Mouse (Mus musculus) thymus, postnatal 36 days (tissue): ENCODE measurements at regions not wholly inside any gene's neighbourhood (a gene's known extent, or its start where the extent isn't known, plus 50 kb on each side); places are given as distances from the start of the nearest gene placed in this dataset.
A peak's percentile ranks its signal among the peaks of the same experiment; 100 is the strongest.

Source experiments
- DNase-seq, 2 experiments: peaks; one replicate each; pipeline ENCODE4 v3.0.0; 2022; ENCODE audit warnings: mixed read lengths in 2 of 2

DNA sequence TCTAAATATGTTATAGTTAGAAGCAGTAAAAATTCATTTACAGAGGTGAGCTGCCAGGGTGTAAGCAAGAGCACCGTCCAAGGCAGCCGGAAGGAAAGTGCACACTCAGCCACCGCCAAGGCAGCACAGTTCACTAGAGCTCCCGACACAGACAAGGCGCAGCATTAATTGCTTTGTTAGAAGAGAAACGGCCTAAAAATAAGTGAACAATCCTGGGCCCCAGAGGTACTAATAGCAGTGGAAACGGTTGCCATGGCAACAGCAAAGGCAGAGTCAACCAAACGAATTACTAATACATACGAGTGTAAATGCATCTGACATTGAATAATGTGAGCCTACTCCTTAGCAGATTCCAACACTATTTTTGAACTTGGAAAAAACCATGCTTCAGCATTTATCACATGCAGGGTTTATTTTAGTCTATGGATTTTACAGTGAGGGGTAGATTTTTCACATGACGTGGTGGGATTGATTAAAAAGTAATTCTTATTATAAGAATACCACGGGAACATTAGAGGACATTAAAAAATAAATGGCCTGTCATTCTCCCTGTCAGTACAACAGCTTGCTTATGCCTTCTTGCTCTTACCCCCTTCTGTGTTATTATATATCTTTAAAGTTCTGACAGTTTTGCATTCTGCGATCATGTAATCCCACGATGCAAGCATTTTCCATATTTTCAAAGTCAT lies 62.5 kb downstream of the Cavin4 start:
- DNase-seq = no peak

- DNase-seq = no peak
Observed at GRCm38 (mm10) chr4:48726349-48726835, 63.1 kb downstream of the Cavin4 start.

- no peak for DNase-seq
Observed at GRCm38 (mm10) chr4:48734854-48735564, 71.7 kb downstream of the Cavin4 start.

DNA sequence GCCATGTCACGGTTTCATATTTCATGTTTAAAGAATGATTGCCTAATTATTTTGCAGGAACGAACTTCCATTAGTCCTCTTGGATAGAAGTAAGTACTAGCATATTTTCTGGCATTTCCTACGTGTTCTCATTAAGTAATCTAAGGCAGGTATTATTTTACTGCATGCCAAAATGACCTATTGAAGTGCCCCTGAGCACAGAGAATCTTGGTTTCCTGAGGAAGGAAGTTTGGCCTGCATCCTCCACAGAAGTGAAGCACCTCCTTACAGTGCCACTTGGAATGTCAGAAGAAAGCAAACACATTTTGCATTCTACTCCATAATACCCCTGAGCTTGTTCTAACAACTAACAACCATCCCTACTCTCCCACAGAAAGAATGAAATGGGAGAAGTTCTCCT lies 82.9 kb downstream of the Cavin4 start:
- DNase-seq = no peak

DNA sequence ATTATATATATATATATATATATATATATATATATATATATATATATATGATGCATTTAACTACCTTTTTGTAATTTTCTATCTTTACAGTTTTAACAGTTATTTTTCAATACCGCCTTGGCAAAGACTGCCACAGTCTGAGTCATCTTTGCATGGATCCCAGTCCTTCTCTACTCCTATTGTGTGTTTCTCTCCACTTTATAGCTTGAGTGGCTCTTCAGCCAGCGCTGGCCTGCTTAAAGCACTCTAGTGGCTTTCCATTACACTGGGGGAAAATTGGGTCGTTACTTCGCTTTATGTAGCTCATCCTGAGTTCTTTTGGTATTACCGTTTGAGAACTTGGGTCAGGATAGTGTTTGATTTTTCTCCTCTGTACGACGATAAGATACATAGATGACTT lies 86.3 kb downstream of the Cavin4 start:
- DNase-seq = no peak

- no peak for DNase-seq
Observed at GRCm38 (mm10) chr4:48750087-48750486, 86.8 kb downstream of the Cavin4 start.

DNA sequence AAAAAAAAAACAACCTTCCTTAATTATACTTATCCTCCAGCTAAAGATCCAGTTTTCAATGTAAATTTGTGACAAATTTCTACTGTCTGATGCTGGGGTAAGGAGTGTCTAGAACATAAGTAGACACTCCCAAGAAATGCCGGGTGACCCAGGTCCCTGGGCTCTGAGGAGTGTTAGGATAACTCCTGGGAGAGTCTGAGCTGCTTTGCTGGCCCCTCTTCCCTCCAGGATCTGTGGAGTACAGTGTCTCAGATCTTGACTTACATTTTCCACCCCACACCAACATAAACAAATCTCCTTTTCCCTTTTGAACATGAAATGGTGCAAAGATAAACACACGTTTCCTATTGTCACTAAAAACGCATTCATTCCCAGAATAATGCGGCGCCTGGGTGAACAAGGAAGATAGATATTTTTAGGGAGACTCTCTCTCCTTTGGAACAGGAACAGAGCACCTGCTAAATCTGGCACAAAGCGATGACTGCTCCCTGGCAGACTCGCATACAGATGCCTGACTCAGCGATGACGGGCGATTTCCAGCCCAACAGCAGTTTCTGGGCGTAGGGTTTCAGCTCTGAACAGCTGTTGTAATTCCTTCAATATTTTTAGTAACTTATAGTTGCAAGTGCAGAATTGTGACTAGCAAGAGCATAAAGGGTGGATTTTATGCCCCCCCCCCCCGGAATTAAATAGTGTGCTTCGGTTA lies 91.3 kb downstream of the Cavin4 start:
- no peak for DNase-seq

DNA sequence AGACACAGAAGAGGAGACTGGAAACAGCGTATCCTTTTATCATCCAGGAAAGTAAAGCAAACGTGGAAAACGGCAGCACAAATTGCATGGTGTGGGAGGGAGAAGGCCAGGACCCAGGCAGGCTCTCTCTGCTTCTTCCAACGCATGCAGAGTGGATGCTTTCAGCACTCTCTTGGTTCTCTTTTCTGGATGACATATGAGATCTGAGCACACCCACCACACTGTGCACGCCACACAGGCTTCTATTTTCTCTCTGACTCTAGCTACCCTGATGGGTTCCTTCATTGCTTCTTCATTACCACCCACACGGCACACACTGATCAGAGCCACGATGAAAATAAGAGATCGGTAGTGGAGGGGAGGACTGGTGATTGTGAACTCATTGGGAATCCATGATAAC lies 97.3 kb downstream of the Cavin4 start:
- no peak for DNase-seq

GRCm38 (mm10) chr4:48766458-48766857 lies 103.1 kb downstream of the Cavin4 start:
- no peak for DNase-seq

DNA sequence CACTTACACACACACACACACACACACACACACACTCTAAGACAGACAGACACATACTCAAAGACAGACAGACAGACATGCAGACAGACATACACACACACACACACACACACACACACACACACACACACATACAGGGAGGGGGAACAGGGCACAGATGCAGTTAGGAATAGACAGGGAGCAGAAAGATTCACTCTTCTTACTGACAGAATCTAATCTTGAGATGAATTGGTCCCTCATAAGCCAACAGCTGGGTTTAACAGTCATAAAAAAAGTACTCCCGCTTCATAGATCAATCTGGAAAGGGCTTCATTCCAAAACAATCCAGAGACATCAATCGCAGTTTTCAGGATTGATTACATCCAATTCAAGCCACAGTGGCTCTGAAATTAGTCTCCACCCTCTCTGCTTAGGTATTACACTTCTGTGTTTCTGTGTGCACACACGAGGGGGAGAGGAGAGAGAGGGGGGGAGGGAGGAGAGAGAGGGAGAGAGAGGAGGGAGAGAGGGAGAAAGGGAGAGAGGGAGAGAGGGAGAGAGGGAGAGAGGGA lies 107.2 kb downstream of the Cavin4 start:
- DNase-seq = no peak

DNA sequence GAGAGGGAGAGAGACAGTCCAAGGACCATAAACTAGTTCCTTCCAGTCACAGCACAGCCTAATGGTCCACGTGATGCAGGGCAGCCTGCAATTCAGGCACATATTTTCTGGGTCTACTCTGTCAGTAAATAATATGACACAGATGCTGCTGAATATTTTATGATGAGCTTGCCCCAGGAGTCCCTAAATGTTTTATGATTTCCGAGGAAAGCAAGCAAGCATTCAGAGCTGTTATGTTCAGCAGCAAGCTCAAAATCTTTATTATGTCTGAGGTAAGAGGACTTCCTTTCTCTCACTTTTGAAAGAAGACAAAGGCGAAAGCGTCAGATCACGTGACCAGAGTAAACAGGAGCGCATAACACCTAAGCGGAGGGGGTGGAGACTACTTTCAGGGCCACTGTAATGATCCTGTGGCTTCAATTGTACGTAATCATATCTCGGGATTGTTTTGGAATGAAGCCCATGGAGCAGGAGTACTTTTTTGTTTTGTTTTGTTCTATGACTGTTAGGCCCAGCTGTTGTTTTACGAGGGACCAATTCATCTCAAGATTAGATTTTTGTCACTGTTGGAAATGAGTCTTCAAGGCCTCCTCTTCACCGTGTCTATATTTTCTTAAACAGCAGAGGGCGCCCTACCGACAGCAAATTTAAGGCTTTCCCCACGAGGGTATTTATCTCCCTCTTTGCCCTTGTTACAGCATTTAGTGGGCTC lies 107.8 kb downstream of the Cavin4 start:
- no peak for DNase-seq

DNA sequence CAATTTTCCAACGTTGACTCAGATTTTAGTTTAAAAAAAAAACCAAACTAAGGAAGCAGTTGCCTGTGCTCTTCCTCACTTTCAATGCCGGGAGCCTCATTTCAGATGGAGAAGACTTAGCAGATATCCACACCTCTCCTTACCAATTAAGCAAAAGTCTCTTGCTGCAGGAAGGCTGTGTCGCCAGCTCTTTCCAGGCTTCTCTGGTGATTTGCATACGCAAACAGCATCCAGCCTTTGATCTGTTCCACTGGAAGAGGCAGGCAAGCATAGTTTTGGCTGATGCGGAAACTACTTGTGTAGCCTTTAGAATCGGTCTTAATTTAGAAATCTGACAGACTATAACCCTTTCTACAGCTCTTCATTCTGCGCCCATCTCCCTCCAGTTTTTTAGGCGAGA lies 108.5 kb downstream of the Cavin4 start:
- DNase-seq = no peak

- DNase-seq = peak; percentile 14 to 46
Observed at GRCm38 (mm10) chr4:48779202-48779905, 116.0 kb downstream of the Cavin4 start.

DNA sequence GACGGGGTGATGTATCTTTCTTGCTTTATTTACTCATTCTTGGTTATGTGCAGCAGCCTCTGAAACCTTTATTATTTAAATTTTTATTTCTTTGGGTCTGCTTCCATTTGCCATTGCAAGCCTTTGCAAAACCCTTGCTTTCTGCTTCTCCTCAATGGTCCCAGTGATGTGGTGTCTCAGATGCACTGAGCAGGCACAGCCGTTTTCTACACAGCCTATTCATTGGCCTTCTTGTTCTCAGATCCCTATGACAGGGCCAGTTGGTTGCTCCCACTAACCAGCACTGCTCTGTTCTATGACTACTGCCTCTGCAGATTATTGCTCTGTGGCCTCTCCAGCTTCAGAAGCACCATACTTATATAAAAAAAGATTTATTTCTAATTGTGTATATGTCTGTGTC lies 116.6 kb downstream of the Cavin4 start:
- DNase-seq = no peak

- DNase-seq = no peak
Observed at GRCm38 (mm10) chr4:48781099-48781498, 117.8 kb downstream of the Cavin4 start.

DNA sequence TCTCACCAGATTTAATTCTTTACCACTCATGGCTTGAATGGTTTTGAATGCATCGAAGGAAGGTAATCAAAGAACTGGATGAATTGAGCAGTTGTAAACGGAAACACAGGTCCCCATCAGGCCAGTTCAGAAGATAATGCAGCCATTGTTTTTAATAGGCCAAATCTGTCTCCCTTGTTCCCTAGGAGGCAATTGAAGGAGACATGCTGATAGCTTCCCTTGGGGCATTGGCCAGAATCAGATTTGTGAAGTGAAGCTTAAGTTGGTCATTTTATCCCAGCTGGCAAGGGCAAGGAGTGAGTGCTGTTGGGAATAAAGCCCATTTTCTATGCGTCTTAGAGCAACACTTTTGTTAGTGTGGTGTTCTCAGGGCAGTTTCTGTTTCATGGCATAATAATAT lies 119.4 kb downstream of the Cavin4 start:
- no peak for DNase-seq

DNA sequence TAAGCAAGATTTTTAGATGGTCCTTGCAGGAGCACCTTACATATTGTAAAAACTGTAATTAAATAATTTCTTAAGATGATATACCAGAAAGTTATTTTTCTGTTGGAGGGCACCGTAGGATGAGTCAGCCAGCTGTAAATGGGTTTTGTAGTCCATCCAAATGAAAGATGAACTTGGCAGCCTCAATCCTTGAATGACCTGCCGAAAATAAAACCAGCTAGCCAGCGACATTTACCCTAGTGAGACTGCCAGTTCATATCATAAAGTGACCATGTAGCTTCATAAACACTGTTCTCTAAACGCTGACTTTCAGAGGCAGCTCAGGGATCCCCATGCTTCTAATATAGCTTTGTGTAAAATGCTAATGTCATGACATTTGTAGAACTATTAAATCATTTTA lies 127.8 kb downstream of the Cavin4 start:
- DNase-seq = no peak

DNA sequence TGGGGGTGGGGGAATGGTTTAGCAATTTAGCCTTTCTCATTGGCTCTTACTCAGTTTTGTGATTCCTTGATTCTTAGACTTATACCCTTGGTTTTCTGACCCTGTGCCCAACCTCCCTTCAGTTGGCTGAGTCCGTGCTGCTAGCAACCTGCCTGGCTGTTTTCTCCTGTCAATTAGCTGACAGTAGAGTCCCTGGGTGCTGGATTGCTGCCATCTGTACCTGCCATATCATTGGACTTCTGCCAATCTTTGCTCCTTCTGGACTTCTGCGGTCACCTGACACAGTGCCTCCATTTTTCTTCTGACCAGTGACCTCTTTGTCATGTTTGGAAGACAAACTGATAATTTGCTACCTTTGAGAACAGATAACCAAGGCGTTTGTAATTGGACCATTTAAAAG lies 140.5 kb downstream of the Cavin4 start:
- no peak for DNase-seq

GRCm38 (mm10) chr4:48808571-48808970 lies 145.3 kb downstream of the Cavin4 start:
- no peak for DNase-seq

GRCm38 (mm10) chr4:48833718-48834117 lies 170.4 kb downstream of the Cavin4 start:
- no peak for DNase-seq

- no peak for DNase-seq
Observed at GRCm38 (mm10) chr4:48842777-48843214, 179.5 kb downstream of the Cavin4 start.

DNA sequence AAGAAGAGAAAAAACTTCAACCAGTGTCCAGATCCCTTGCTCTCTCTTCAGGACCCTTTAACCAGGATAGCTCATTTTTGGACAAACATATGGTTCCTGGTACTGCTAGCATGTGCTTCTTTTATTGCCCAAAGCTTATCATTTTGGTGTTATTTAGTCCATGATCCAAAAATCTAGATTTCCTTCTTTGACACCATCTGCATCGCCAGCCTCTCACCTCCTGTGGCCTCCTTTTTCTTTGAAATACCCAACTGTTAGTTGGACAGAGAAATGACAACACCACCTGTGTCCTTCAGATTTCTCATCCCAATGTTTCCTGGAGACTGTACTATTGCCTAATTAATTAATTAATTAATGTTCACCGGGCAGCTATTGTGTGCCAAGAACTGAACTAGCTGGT lies 188.0 kb upstream of the Plppr1 start:
- no peak for DNase-seq
